ENCODE assay signal across 26 mouse cellular contexts in genomic region chr5:107353981-107354380, GRCm38 (mm10). TPM values are rescaled to one million over a fixed set of nuclear protein-coding genes. Genes with fewer than 3 reads are reported as not detected.
A peak's percentile ranks its signal among the peaks of the same experiment; 100 is the strongest.
DNase-seq lines count a peak whose midpoint lies in the region; ATAC-seq lines count a peak whose summit lies in the region.
"Had no signal": no experiment of that assay in that cellular context is flagged by ENCODE, and none has a peak within 500 bp of the region (broad histone marks: within the 10 kb centered on the region; RNA-seq: fewer than 3 reads in every experiment).

No protein-coding gene starts in this region.

- H3K27ac ChIP-seq in midbrain, embryonic 16.5 days (ENCODE audit: low read length) = no peak overlapping the region
- H3K27ac ChIP-seq: embryonic facial prominence, embryonic 15.5 days; forebrain, embryonic 10.5 days; heart, embryonic 15.5 days; hindbrain, embryonic 13.5 days had no signal

- no peaks in the 10 kb centered on the region for H3K36me3 ChIP-seq in midbrain, embryonic 16.5 days (ENCODE audit: control insufficient read depth, insufficient read depth, low read length)
- H3K36me3 ChIP-seq: embryonic facial prominence, embryonic 15.5 days; forebrain, embryonic 10.5 days; heart, embryonic 15.5 days; hindbrain, embryonic 13.5 days had no signal

- no peak overlapping the region for H3K4me2 ChIP-seq in midbrain, embryonic 16.5 days (ENCODE audit: low read length)
- H3K4me2 ChIP-seq: embryonic facial prominence, embryonic 15.5 days; heart, embryonic 11.5 days; heart, embryonic 15.5 days; hindbrain, embryonic 13.5 days had no signal

- H3K4me3 ChIP-seq in midbrain, embryonic 16.5 days (ENCODE audit: low read depth, low read length) = no peak overlapping the region
- H3K4me3 ChIP-seq: embryonic facial prominence, embryonic 15.5 days; erythroblast, embryonic 14.5 days; forebrain, embryonic 10.5 days; heart, embryonic 15.5 days; hindbrain, embryonic 13.5 days had no signal

- H3K4me1 ChIP-seq in midbrain, embryonic 16.5 days (ENCODE audit: control insufficient read depth, insufficient read depth, low read length) = no peaks in the 10 kb centered on the region
- H3K4me1 ChIP-seq: forebrain, embryonic 10.5 days; heart, embryonic 15.5 days; hindbrain, embryonic 13.5 days had no signal

- WGBS in midbrain, embryonic 16.5 days = 48% methylated on average over 3 of the region's 3 CpGs

- H3K9ac ChIP-seq in midbrain, embryonic 16.5 days (ENCODE audit: low read depth, low read length) = no peak overlapping the region
- H3K9ac ChIP-seq: embryonic facial prominence, embryonic 15.5 days; heart, embryonic 15.5 days; hindbrain, embryonic 13.5 days had no signal

- ATAC-seq in midbrain, embryonic 16.5 days = no peak
- ATAC-seq: forebrain, embryonic 14.5 days; Patski had no signal

- no peaks in the 10 kb centered on the region for H3K9me3 ChIP-seq in midbrain, embryonic 16.5 days (replicated peaks; ENCODE audit: control insufficient read depth, low read length, poor library complexity, severe bottlenecking)
- H3K9me3 ChIP-seq: embryonic facial prominence, embryonic 15.5 days; forebrain, embryonic 10.5 days; heart, embryonic 15.5 days; hindbrain, embryonic 13.5 days had no signal

- peak; percentile 73 for DNase-seq in CD4-positive helper T cell, adult 2 months (ENCODE audit: low read depth, low spot score)
- peak; percentile 45 for DNase-seq in T-cell, adult 2 months (ENCODE audit: low spot score)
- peak; percentile 85 for DNase-seq in thymus, postnatal 0 days (ENCODE audit: low spot score)
- DNase-seq in thymus, postnatal 36 days = peak; percentile 51 to 65
- no peak for DNase-seq in adrenal gland, postnatal 25 days
- DNase-seq in urinary bladder, postnatal 10 days (ENCODE audit: low spot score) = no peak
- DNase-seq in right cerebral cortex, postnatal 25 days = no peak
- DNase-seq: adrenal gland, adult 2 months; adrenal gland, postnatal 36 days; cerebellum, adult 2 months; cerebellum, postnatal 10 days; embryo, embryonic 11 days; gastrocnemius, postnatal 36 days; heart, adult 11 months; heart, postnatal 14 days had no signal

- no peaks in the 10 kb centered on the region for H3K27me3 ChIP-seq in midbrain, embryonic 16.5 days (ENCODE audit: control insufficient read depth, insufficient read depth, low read depth, low read length)
- H3K27me3 ChIP-seq: CH12.LX; embryonic facial prominence, embryonic 15.5 days; heart, embryonic 15.5 days; hindbrain, embryonic 13.5 days had no signal

RNA-seq across cellular contexts. Expression of gene Brdt, which starts 23.0 kb away (rescaled TPM):
- 2.7 and 3.5 TPM in 2 replicates for polyA plus RNA-seq in thymus, postnatal 0 days (2015; fragmentation: Nextera tagmentation; extraction: Ambion mirVana)
- 3.3 and 3.7 TPM in 2 replicates for polyA plus RNA-seq in midbrain, embryonic 16.5 days (2015; fragmentation: Nextera tagmentation; extraction: Ambion mirVana)
- 3.3 and 3.5 TPM in 2 replicates for total RNA-seq in adrenal gland, postnatal 25 days (2021)
- polyA plus RNA-seq: erythroblast, embryonic 14.5 days had no signal

RNA-seq across cellular contexts. Expression of gene Ephx4, which starts 48.6 kb away (rescaled TPM):
- 1.6 and 2.3 TPM in 2 replicates for polyA plus RNA-seq in thymus, postnatal 0 days (2015; fragmentation: Nextera tagmentation; extraction: Ambion mirVana)
- polyA plus RNA-seq in midbrain, embryonic 16.5 days (2015; fragmentation: Nextera tagmentation; extraction: Ambion mirVana) = 2.1 and 3.2 TPM in 2 replicates
- total RNA-seq in adrenal gland, postnatal 25 days (2021) = 1.3 and 2.8 TPM in 2 replicates
- total RNA-seq: hematopoietic stem cell, adult 5-6 weeks had no signal
- polyA plus RNA-seq: erythroblast, embryonic 14.5 days had no signal

Comparison
In these comparisons a context has a peak if more than half of its experiments do, and no peak if none do; other contexts are left out.
1. DNase-seq: peak in CD4-positive helper T cell, adult 2 months (single experiment), T-cell, adult 2 months (single experiment), thymus, postnatal 0 days (single experiment) and thymus, postnatal 36 days (2 of 2); none in adrenal gland, postnatal 25 days (single experiment), urinary bladder, postnatal 10 days (single experiment) and right cerebral cortex, postnatal 25 days (single experiment).